Mouse (Mus musculus): Measurements from ENCODE around the gene Lgals1. TPM values are rescaled to one million over a fixed set of nuclear protein-coding genes. Genes with fewer than 3 reads are reported as not detected.
A peak's percentile ranks its signal among the peaks of the same experiment; 100 is the strongest.

Lgals1 gene
- total and polyA plus RNA-seq, 3 experiments, result 382 to 613 (median 386) TPM

DNA sequence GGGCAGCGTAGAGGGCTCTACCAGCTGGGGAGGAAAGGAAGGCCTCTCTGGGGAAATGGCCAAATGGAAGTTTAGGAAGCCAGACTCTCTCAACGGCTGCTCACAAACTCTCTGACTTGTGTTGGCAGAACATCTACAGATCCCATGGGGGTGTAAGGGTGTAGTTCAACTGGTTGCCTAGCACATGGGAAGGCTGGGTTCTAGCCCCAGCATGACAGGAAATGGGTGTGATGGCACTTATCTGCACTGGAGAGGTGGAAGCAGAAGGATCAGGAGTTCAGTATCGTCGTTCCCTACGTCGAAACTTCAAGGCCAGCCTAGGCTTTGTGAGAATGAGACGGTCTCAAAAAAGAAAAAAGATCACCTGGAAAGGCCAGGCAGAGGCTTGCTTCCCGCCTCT, 17.5 kb upstream of the Lgals1 start:
- no peak for DNase-seq

DNA sequence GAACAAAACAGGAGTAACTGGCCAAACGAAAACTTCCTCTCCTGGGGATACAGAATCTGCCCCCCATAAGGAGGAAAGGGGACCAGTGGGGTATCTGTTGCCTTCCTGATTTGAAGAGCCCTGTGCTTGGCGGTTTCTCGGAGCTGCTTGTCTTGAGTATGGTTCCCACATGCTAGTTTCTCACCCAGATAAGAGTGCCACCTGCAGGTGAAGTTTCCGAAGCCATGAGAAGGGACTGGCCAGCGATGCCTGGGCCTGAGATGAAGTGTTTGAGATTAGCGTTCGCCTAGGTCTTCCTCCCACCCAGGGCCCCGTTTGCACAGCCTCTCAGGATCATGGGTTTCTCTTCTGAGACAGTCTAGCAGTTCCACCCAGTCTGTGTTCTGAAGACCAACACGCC, 14.5 kb upstream of the Lgals1 start:
- DNase-seq, result no peak

DNA sequence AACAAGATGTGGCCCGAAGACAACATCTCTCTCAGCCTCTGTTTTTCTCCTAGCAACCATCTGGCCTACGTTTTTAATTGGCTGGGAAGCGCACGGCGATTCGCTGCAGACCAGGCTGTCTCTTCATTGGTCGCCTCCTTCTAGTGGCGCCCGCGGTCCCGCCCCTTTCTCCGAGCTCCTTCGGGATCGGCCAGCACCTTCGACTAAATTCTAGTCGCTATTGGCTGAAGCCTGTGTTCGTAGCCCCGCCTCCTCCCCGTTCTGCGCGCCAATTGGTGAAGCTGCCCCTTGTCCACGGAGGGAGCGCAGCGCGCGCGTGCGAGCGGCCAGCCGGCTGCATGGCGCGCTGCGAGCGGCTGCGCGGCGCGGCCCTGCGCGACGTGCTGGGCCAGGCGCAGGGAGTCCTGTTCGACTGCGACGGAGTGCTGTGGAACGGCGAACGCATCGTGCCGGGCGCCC, 12.9 kb upstream of the Lgals1 start, which contains the start of gene Pdxp:
Gene Pdxp, plus strand, starts transcription at position 288 of the 459 bp plus-strand sequence.
- DNase-seq, result peak; percentile 96

DNA sequence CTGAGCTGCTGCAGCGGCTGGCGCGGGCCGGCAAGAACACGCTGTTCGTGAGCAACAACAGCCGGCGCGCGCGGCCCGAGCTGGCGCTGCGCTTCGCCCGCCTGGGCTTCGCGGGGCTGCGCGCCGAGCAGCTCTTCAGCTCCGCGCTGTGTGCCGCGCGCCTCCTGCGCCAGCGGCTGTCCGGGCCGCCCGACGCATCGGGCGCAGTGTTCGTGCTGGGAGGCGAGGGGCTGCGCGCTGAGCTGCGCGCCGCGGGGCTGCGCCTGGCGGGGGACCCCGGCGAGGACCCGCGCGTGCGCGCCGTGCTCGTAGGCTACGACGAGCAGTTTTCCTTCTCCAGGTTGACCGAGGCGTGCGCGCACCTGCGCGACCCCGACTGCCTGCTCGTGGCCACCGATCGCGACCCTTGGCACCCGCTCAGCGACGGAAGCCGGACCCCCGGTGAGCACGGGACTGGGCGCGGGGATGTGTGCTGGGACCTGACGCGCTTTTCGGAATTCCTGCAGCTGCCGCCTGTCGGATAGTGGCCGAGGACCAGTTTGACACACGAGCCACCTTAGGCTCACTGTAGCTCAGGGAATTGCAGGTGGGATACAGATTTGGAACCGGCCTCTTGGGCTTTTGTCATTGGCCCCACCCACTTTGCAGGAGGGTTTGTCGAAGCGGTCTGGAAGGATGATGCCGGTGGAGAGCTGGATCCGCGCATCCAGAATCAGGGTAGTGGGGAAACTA, 12.3 kb upstream of the Lgals1 start:
- DNase-seq, result no peak

DNA sequence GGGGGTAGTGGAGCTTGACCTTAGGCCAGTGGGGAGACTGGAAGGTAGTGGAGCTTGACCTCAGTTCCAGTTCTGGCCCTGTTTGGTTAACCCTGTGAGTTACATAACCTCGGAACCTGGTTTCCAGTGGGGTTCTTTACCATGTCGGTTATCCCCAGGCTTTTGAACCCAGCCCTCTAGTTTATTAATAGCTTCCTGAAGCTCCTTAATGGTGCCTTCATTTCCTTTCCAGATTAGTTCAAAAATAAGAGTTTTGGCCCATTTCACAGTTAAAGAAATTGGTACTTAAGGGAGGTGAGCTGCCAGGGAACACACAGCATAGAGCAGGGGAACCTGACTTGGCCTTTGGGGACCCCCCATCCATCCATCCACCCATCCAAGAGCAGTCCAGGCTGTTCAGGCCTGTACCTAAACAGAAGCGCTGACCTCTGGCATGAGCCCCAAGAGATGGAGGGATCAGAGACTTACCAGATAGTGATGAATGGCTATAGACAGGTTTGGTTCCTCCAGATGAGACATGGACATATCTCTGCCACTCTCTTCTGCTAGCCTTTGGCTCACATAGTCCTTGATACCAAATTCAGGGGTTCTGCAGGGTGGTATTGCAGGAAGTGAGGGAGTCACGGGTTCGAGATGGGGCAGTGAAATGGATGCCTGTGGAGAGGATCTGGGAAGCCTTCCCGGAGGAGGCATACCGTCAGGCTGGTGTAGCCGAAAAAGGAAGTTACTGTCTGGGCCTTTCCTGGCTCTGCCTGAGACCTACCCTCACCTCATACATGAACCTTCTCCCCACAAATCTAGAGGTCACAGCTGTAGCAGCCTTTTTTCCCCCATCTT, 11.5 kb upstream of the Lgals1 start:
- no peak for DNase-seq

DNA sequence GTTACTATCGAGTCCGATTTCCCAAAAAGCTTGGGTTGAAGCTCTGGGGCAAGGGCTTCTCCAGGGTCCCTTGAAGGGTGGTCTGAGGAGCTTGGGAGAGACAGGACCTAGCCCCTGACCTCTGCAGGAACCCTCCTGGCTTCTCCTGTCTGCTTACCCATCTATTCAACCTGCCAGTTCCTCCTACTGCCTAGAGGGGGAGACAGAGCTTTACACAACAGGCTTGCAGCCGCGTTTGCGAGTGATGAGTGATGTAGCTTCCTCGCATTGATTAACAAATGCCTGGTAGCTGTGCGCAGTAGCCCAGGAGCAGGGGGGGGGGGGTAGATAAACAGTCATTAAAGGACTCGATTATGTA, 10.9 kb upstream of the Lgals1 start:
- peak; percentile 74 for DNase-seq

DNA sequence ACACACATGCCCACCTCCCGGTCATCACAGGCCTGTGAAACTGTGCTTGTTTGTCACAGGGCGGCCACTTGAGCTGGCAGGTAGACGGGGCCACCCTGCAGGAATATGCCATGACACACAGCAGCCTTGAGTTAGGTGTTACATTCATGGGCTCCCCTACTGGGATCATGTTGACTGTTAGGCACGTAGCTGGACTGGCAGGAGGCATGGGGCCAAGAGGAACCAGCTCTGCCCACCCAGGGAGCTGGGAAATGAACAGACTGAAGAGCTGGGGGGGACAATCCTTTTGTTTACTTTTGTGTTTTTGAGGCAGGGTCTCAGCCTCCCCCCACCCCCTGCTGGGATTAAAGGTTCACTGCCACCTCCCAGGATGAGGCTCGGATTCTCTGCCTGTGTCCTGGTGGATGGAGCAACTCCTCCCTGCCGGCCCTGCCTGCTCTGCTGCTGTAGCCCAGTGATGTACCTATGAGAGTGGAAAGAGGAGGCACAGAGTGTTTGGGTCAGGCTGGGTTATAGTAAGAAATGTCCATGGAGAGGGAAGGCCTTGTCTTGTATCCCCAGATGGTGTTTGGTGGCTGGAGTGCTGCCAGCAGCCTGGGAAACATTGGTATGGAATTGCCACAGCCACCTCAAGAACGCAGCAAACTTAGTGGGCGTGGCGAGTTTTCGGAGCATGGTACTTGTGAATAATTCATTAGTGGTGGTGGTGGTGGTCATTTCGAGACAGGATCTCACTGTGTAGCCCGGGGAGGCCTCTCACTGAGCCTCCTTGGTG, 10.3 kb upstream of the Lgals1 start:
- no peak for DNase-seq

DNA sequence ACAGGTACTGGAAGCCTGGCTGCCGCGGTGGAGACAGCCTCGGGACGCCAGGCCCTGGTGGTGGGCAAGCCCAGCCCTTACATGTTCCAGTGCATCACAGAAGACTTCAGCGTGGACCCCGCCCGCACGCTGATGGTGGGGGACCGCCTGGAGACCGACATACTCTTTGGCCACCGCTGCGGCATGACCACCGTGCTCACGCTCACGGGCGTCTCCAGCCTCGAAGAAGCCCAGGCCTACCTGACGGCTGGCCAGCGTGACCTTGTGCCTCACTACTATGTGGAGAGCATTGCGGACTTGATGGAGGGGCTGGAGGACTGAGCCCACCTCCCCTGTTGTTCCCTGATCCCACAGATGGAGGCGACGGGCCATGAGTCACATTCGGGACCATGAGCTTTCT, 8.4 kb upstream of the Lgals1 start:
- no peak for DNase-seq

DNA sequence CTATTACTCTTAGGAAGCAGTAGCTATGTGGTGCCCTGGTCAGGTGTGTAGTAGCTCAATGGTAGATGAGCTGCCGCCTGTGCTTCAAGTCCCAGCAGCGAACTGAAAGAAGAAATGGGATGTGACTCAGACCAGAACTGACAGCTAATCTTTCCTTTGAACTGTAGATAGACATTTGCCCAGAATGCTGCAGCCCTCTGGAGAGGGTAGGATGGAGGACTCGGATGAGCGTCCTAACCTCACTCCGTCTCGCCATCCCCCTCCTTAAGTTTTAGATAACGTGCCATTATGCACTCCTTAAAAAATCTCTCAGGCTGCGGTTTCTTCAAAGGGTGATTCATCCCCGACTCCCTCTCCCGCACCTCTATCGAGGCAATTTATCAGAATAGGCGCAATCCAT, 6.6 kb upstream of the Lgals1 start:
- DNase-seq, result no peak

DNA sequence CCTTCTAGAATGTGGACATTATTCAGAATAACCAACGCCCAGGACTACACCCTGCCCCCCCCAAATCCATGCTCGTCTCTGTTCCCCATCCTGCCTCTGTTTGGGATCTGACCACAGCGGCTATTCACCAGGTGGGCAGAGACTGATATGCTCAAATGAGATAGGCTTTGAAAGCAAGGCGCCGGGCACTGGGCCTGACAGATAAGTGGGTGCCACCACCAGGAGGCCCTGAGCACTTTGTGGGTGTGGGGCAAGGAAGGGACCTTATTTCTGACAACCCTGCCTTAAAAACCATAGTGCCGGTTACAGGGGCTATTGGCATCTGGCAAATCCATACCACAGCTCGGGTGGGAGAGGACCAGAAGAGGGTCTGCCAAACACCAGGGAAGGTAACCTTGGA, 3.8 kb upstream of the Lgals1 start:
- no peak for DNase-seq

DNA sequence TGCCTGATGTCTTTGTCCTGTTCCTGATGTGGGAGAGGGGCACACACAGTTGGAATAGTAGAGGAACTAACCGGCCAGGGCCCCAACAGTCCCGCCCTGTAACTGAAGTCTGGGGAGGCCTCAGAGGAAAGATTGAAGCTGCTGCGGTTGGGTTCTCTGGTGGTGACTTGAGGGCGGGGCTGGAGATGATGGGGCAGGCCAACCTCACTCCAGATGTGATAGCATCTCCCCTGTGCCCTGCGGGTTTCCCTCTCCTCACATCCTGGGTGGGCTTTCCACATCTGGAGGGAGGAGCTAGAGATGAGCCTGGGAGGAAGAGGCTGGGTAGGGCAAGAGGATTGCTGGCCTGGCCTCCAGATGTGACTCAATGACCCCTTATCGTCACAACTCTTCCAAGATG, 2.9 kb upstream of the Lgals1 start:
- DNase-seq, result no peak

DNA sequence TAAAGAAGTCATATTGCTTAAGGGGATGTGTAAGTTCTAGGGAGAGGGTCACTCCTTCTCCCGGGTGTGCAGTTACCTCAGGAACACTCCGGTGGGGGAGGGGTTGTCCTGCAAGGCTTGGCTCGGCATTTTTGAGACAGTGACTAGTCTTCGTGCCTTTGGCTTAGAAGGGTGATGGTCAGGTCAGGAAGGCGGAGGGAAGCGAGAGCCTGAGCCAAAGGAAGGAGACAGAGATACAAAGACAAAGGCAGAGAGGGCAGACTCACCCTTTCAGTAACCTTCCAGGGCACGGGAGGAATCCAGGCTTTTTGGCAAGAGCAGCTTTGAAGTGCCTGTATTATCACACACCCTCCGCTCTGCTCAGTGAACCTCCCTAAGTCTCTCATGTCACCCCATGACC, 1.4 kb upstream of the Lgals1 start:
- DNase-seq, result peak; percentile 75

DNA sequence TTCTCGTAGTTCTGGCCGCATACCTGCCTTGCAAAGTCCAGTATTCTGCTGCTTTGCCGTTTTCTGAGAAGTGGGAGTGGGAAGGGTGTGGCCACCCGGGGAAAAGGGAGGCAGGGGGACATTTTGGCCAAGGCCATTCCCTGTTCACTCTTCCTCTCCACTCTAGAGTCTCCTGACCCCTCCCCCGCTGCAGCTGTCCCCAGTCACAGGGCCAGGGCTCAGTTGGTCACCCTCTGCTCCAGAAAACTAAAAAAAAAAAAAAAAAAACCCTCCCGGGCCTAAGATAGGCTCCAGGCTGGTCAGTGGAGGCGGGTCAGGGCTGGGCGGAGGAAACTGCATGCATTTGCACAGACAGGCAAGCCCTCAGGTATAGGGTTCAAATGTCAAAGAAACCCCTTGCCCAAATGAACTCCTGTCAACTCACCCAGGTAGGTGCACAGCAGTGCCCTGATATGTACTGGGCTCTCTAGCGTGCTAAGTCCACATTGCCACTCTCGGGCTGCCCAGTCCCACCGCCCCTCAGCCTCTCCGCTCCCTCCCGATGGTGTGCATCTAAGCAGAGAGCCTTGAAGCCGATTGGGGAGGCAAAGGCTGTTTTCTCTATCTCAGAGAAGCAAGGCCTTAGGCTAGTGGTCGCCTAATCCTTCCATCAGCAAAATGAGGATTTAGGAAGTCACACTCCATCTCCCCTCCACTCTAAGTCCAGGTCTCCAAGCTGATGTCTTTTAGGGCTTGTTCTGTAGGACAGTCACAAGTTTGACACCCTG, 679 bp downstream of the Lgals1 start:
- peak; percentile 61 for DNase-seq

DNA sequence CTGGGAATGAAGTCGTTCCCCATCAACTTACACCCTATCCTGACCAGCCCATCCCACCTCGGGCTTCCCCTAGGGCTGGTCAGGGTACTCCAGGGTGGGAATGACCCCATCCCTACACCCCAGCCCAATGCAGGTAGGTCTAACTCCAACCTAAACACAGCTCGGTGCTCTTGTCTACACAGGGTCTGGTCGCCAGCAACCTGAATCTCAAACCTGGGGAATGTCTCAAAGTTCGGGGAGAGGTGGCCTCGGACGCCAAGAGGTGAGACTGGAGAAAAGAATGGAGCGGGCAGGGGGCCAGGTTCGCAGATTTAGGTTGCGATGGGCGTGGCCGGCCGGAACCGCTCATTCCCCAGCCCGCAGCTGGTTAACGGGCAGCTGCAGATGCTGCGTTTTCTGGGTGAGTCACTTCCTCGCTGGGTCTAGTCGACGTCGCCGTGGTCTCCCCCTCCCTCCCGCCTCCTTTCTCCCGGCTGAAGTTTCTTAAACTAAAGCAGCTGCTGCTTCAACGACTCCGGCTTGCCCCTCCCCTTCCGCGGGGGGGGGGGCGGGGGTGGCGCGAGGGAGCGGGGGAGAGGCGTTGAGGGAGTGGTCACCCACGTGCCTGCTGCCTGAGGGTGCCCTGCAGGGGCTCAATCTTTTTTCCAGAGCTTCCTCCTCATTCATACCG, 1.4 kb downstream of the Lgals1 start:
- DNase-seq, result peak; percentile 89

DNA sequence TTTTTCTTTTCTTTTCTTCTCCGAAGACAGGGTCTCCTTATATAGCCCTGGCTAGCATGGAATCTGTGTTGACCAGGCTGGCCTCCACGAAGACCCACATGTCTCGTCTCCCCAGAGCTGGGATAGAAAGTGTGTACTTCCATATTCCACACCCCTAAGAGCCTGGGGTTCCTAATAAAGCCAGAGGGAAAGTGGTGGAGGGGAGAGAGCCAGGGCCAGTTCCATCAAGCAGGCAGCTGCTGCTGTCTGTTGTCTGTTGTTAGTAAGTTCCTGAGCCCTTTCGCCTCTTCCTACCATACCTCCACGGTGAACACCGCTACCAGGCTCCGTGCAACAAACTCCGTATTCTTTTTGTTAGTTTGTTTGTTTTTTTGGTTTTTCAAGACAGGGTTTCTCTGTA, 2.0 kb downstream of the Lgals1 start:
- no peak for DNase-seq

DNA sequence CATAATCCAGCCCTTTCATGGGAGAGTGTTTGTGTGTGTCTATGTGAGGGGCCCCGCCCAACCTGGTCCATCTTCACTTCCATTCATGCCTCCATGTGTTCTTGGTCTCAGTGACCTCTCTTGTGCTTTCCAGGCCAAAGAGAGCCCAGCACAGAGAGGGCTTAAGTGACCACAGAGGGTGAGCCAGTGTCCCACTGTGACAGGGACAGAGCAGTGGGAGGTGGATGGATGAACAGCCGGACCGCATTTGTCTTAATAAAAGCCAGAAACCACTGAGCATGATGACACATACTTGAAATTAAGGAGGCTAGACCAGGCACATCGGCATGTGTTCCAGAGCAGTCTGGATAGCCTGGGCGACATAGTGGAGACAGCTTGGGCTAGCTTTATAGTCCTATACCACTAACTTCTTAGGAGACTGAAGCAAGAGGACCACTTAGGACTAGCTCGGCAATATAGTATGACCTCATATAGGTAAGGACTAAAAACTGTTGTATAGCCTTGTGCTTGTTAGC, 3.7 kb downstream of the Lgals1 start:
- DNase-seq, result no peak

DNA sequence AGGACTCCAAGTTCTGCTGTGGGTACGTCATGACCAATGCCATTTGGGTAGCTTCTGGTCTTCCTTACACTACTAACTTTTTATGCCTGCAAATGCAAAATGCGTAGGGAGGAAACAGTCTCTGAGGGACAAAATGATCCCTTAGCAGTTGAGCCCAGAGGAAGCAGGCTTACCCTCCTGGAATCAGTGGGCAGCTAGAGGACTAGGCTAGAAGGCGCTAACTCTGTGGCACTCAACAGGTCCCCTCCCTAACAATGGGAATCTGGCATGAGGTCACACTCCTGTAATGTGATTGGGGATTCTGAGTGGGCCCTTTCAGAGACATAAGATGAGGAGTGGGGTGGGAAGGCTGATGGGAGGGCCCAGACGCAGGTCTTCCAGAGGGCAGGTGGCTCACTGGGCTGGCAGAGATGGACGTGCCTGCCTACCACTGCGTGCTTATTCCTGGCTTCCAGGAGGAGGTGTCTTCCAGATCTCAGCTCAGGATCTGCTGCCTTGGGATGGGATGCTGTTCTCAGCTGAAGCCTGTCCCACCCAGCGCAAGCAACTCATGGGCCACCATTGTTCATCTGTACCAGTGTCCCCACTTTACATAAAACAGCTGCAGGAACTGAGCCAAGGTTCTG, 4.4 kb downstream of the Lgals1 start:
- DNase-seq, result no peak

DNA sequence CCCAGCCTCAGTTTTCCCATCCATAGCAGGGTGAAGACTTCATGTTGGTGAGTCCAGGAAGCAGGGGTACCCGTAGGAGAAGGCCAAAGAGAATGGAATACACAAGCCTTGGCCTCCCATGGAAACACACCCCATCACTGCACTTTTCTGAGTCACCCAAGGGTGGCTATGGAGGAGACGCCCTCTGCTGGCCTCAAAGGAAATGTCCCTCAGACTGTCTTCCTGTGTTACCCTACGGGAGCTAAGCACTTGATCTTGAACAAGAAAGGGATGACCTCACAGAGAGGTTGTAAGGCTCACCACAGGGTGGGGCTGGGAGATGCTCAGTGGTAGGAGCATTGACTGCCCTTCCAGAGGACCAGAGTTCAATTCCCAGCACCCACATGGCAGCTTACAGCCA, 5.1 kb downstream of the Lgals1 start:
- DNase-seq, result peak; percentile 76

DNA sequence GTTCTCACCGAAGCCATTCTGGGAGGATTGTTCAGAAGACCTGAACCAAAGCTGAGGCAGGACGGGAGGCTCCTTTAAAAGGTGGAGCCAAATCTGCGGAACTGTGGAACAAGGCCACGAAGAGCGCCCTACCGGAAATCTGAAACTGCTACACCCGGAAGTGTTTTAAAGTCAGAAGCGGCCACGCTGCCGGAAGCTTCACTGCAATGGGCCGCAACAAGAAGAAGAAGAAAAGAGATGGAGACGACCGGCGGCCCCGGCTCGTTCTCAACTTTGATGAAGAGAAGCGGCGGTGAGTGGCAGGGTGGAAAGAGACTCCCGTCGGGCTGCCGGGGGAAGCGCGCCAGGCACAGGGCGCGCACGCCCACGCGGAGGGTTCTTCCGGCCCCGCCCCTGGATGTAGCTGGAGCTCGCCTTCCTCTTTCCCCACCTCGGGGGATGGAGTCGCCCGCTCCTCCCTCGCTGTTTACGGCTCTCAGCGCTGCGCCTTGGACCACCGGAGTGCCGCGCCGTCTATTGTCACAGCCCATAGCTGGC, 8.3 kb downstream of the Lgals1 start, which contains the start of gene Nol12:
Gene Nol12, plus strand, starts transcription at position 150 of the 537 bp plus-strand sequence.
- peak; percentile 85 for DNase-seq

DNA sequence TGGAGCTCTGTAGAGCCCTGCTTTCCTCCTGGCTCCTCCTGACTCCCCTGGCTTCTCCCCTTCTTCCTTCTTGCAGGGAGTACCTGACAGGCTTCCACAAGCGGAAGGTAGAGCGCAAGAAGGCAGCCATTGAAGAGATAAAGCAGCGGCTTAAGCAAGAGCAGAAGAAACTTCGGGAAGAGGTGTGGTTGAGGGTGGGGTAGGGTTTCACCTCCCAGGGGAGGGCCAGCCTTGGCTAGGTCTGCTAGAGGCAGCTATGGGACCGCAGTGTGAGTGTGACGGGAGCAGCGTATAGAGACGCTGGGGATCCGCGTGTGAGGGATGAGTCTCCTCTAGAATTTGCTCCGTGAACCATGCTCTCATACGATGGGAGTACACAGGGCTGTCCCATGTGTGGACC, 9.9 kb downstream of the Lgals1 start:
- DNase-seq, result no peak

All from adrenal gland, adult 2 months (tissue).